Mouse (Mus musculus) bone marrow, adult 2 months (tissue): ENCODE results near the gene Methig1.

Experiments used
- CTCF ChIP-seq: fragments of 200-500 bp; IDR thresholded peaks from 2 replicates; pipeline ENCODE4 v1.5.1; 2011; ENCODE audit warnings: low read length, control low read depth; ENCODE audit not compliant: control insufficient read depth, insufficient read depth
- POLR2A ChIP-seq: fragments of 200-500 bp; IDR thresholded peaks from 2 replicates; pipeline ENCODE4 v1.6.1; 2011; ENCODE audit warnings: low read depth, mild to moderate bottlenecking, control low read depth, low read length, borderline replicate concordance; ENCODE audit not compliant: control insufficient read depth

DNA sequence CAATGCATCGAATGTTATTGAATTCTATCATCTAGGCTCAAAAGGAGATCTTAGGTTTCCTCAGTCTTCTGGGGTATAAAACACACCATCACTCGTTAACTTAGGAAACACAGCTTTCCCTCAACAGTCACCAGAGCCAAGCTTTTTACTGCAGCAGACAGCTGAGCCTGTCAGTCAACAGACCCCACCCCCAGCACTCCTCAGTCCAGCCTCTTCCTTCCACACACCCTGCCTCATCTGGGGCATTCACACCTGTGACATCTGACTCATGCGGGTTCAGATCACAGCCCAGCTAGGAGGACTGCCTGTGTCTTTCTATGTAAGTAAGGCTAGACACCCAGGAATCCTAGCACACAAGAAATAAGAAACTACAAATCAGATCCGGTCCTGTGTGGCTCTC lies 61.1 kb downstream of the Methig1 start:
- TF ChIP-seq CTCF (no peak), POLR2A (no peak)
